Mouse (Mus musculus) layer of hippocampus, adult 18-20 months (tissue): ENCODE data around the gene Gm30083. TPM values are rescaled to one million over a fixed set of nuclear protein-coding genes. Genes with fewer than 3 reads are reported as not detected.

Experiments
- DNase-seq, 2 experiments: peaks; one replicate each; pipeline ENCODE4 v3.0.0; 2022; ENCODE audit warnings: low spot score in 2 of 2
- total RNA-seq, 2 experiments: library from RNA; stranded (reverse); gene quantifications; 2 replicates each; pipeline ENCODE4 v1.2.3; 2021

The Gm30083 gene
- total RNA-seq, 2 experiments from 2014 or later: not detected

DNA sequence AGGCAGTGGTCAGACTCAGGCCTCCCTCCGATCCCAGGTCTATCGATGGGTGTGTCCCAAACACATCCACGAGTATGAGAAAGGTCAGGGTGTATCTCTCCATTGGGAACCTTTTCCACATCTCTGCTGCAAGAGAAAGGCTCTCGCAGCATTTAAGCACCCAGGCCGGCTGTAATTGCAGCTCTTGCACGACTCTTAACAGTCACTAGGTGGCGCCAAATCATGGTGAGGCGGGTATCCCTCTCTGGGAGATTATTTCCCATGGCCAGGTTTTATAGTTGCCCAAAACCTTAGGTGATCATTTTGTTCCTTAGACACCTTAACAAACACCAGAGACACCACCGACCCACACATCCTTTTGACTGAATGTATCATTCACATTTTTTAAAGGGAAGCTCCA lies 55.6 kb downstream of the Gm30083 start:
- peak in 1 of 2 experiments; percentile 73 for DNase-seq

DNA sequence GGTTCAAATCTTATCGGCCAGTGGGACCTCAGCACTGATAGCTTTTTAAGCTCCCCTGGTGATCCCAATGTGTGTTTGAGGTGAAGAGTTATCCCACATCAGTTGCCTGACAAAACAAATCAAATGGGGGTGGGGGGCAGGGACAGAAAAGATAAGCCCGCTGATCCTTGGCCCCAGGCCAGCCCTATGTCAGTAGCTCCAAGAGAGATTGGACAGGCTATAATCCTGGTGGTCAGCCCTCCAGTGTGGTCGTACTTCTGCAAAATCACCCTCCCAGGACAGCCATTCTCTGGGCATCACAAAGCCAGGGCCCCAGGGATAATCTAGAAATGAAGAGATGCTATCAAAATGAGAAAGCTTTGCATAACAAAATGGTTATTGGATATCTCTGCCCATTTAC lies 56.1 kb downstream of the Gm30083 start:
- DNase-seq: no peak

DNA sequence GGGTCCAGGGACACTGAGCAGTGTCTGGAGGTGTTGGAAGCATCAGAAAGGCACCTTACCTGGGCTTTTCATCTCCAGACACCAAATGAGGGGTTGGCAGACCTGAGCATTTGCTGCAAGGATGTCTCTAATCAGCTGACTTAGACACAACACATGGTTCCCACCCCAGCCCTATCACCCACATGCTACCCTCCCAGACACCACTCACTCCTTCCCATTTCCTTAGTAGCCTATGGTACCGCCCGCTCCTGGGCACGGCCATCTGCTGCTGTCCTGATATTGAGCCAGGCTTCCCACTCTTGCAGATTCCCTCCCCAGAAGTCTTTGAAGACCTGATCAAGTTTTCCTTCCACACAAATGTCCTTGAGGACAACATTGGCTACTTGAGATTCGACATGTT lies 56.8 kb downstream of the Gm30083 start:
- DNase-seq: peak in 1 of 2 experiments; percentile 26

DNA sequence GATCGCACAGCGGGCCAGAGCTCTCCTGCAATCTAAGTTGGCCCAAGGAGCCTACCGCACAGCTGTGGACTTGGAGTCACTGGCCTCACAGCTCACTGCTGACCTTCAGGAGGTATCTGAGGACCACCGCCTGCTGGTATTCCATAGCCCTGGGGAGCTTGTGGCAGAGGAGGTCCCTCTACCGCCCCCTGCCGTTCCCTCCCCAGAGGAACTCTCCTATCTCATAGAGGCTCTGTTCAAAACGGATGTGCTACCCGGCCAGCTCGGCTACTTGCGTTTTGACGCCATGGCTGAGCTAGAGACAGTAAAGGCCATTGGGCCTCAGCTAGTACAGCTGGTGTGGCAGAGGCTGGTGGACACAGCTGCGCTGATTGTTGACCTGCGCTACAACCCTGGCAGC lies 58.9 kb downstream of the Gm30083 start:
- DNase-seq: no peak

DNA sequence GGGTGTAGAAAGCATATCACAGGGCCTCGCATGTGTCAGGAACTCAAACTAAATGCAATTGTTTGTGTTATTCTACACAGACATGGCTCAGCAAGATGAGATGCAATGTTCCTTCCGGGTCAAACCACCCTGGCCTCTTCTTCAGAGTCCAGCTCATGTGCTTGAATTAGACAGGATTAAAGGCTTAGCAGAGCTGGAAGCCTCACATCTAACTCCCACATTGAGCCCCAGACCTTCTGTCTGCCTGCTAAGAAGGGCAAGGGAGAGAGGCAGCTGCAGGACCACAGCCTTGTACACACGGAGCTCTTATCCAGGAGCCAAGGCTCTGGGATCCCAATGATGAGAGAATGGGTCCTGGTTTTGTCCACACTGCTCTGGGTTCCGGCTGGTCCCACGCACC lies 61.2 kb downstream of the Gm30083 start, which contains the start of gene Rbp3:
Gene Rbp3 (plus strand): TSS at position 243 of the 400 bp plus-strand sequence.
- no peak for DNase-seq

- DNase-seq: no peak
These were observed 62.6 kb downstream of the Gm30083 start for GRCm38 (mm10) chr14:33952233-33952981.

GRCm38 (mm10) chr14:33946125-33946524 lies 68.9 kb downstream of the Gm30083 start:
- DNase-seq: no peak

GRCm38 (mm10) chr14:33942222-33942621 lies 72.8 kb downstream of the Gm30083 start:
- DNase-seq: no peak

GRCm38 (mm10) chr14:33940739-33941138 lies 74.2 kb downstream of the Gm30083 start, which contains the start of gene Gdf2:
TSS of gene Gdf2 (plus strand) at chr14:33941039.
- no peak for DNase-seq

- peak; percentile 54 to 85 for DNase-seq
These were observed 75.9 kb downstream of the Gm30083 start for GRCm38 (mm10) chr14:33939117-33939516.

Other genes with a start within 250 kb of the Gm30083 start
- 1 to 10 TPM; 5.4 to 5.7 TPM for gene Gdf10, start 91.6 kb downstream of the Gm30083 start, total RNA-seq
- not detected for gene Gdf2, start 74.1 kb downstream of the Gm30083 start, total RNA-seq
- gene Rbp3, start 61.2 kb downstream of the Gm30083 start, total RNA-seq: under 1 TPM in 1 of 2 experiments, not detected in 1; 0.07 TPM
- gene Zfp488, start 36.4 kb downstream of the Gm30083 start, total RNA-seq: 1 to 10 TPM; 4.0 to 4.1 TPM
- not detected for gene Gm5460, start 1.6 kb upstream of the Gm30083 start, total RNA-seq
- not detected for gene Antxrl, start 37.5 kb upstream of the Gm30083 start, total RNA-seq
- gene Anxa8, start 70.8 kb upstream of the Gm30083 start, total RNA-seq: under 1 TPM; 0.45 to 0.63 TPM
- gene A630023A22Rik, start 87.6 kb upstream of the Gm30083 start, total RNA-seq: not detected
- gene Npy4r, start 137.3 kb upstream of the Gm30083 start, total RNA-seq: not detected
- gene Gprin2, start 186.5 kb upstream of the Gm30083 start, total RNA-seq: 1 to 10 TPM; 2.9 to 3.3 TPM
- gene Syt15, start 204.4 kb upstream of the Gm30083 start, total RNA-seq: under 1 TPM; 0.30 to 0.32 TPM